Mouse (Mus musculus) adrenal gland, postnatal 25 days (tissue): Measurements from ENCODE around the gene Zfp212. TPM values are rescaled to one million over a fixed set of nuclear protein-coding genes. Genes with fewer than 3 reads are reported as not detected.

ENCODE experiments used
- DNase-seq: peaks from one replicate; pipeline ENCODE4 v3.0.0; 2021; ENCODE audit warnings: mixed read lengths
- long read RNA-seq: library from polyadenylated mRNA; stranded (forward); transcript quantifications from one replicate; pipeline ENCODE4 v2.0.0, GENCODE M21; 2021
- total RNA-seq: library from RNA; stranded (reverse); gene quantifications from 2 replicates; pipeline ENCODE4 v1.2.3, GENCODE M21; 2021

The Zfp212 gene
- 18.9 and 19.2 TPM in 2 replicates for total RNA-seq
- long read RNA-seq, transcript Zfp212-201 (5 exons, 2,801 nt): major isoform, 34 of 56 reads
- long read RNA-seq, partial matches to known transcripts: 3 of 56 reads
- long read RNA-seq, other reads (novel, unspliced or antisense): 19 of 56 reads

DNA sequence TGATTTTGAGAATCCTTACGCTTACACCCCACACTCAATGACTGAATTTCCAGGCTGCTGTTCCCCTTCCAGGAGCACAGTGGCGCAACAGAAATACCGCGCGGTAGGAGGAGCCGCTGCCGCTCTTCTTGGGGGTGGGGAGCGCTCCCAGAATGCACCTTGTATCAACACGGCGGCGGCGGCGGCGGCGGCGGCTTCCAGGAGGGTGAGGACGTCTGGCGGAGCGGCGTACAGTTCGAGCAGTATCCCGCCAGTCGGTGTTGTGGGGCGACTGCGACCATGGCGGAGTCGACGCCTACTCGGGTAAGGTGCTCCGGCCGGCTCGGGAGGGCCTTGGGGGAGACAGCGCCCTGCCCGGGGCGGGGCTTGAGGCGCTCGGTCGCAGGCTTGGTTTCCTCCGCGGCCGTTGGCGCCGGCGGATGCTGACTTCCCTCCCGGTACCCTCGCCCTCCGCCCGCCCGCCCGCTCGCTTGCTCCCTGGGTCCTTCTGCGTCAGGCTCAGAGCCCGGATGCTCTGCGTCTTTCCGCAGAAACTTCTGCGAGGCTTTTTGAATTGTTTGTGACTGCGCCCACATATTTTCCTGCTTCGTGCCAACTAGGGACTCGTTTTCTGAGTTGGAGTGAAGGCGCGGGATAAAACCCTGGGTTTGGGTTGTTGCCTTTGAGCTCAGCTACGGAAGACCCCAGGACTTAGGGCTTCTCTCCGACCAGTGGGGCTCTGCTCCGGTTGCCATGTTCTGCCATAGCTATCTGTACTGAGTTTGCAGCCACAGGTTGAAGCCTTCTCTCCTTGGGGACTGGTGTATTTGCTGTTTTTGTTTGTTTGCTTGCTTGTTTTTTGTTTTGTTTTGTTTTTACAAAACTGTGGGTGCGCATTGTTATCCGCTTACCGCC, at the start of gene Zfp212:
Gene Zfp212 (plus strand): TSS at position 30 of the 894 bp plus-strand sequence.
- peak; percentile 85 for DNase-seq

DNA sequence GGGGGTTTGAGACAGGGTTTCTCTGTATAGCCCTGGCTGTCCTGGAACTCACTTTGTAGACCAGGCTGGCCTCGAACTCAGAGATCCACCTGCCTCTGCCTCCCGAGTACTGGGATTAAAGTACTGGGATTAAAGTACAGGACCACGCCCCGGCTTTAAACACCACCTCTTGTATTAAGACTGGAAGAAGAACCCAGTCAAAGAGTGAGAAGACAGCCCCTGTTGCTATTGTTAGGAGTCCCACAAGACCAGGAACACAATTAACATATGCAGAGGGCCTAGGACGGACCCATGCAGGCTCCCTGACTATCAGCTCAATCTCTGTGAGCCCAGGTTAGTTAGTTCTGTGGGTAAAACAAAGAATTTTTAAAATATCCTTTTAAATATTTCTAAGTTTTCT, 48.0 kb upstream of the Zfp212 start:
- no peak for DNase-seq

DNA sequence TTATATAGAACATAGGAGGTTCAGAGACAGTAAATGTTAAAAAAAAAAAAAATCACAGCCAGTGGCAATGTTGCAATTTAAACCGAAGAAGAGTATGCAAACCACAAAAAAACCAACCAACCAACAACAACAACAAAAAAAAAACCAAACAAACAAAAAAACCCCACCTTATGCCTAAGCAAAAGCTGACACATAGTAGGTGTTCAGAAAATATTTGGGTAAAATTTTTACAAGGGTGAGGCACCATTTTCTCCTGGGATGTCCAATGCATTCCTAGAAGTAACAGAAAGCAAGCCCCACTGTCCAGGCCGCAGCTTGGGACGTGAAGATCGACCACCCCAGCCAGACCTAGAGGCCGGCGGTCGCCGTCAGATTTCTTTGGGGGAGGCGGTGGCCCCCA, 43.2 kb upstream of the Zfp212 start, which contains the start of gene Zfp282:
Gene Zfp282 (plus strand): TSS at position 147 of the 400 bp plus-strand sequence.
- DNase-seq: no peak

DNA sequence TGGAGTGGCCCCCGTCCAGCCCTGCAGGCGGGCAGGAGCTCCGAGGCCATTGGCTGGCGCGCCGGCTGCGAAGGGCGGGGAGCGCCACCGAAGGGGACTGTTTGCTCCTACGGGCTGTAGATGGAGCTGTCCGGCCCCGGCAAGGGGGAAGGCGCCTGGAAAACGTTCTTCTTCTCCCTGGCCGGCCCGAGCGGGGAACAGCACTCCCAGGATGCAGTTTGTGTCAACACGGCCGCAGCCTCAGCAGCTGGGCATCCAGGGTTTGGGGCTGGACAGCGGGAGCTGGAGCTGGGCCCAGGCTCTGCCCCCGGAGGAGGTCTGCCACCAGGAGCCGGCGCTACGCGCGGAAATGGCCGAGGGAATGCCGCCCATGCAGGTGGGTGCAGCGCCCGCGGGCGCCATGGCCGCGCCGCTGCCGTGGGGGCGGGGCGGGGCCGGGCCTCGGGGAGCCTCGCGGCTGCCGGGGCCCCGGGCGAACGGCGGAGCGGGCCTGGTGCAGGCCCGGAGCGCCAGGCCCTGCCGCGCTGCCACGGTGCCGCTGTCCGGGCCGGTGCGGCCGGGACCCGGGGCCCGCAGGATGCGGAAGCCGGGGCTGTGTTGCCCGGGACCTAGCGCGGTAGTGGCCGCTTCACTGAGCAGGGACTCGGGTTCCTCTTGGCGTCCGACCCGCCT, 42.7 kb upstream of the Zfp212 start:
- peak; percentile 92 for DNase-seq

DNA sequence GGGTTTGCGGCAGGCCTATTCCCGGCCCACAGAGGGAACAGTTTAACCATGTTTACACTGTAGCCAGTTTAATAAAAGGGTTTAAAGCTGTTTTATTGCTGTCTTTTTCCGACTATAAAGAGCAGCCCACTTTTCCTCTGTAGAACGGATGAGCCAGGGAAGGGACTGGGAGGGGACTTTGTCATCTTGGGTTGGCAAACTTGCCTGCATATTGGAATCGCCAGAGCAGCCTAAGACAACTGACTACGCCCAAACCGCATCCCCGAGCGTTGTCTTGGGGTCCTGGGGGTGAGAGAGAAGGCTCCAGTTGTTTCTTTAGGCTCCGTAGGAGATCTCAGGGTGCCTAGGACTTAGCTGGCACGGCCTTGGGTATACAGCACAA, 42.2 kb upstream of the Zfp212 start:
- DNase-seq: no peak

DNA sequence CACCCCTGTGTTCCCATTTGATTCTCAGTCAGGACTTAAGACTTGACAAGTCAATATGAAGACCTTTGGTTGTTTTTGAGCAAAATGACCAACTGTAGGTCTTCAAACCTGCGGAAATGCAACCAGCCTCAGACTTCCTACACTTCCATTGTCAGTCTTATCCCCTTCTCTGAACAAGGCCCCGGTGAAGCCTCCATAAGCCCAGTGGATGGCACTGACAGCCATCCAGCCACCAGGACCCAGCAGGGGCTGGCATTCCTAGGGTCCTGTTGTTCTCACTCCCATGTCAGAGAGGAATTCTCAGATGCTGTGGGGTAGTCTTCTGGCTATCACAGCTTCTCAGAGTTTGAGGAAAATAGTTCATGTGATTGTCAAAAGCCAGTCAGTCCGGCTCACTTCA, 41.7 kb upstream of the Zfp212 start:
- DNase-seq: no peak

DNA sequence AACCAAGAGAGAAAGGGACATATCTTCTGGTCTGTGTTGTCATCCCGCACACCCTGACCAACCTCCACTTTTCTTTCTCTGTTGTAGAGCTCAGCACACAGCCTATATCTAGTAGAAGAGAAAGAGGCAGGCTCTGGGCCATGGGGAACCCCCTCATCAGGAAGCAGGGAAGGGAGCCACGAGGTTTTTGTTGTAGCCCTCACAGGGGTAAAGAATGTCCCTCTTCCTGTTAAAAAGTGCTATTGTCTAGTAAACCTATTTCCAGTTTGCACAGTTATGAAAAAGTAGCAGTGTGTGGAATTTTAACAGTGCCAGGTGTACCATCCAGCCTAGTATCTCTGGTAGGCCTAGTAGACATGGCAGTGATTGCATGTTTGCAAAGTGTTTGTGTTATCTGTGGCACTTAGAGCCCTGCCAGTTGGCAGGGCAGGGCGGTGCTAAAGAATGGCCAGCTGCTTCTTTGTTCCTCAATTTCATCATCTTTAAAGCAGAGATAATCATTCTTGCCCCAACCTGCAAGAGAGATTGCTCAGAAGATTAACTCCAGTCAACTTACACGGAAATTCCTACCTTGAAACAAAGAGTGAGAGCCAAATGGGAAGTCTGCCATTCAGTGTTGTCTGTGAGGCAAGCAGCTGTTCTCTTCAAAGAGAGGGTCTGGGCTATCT, 41.1 kb upstream of the Zfp212 start:
- no peak for DNase-seq

DNA sequence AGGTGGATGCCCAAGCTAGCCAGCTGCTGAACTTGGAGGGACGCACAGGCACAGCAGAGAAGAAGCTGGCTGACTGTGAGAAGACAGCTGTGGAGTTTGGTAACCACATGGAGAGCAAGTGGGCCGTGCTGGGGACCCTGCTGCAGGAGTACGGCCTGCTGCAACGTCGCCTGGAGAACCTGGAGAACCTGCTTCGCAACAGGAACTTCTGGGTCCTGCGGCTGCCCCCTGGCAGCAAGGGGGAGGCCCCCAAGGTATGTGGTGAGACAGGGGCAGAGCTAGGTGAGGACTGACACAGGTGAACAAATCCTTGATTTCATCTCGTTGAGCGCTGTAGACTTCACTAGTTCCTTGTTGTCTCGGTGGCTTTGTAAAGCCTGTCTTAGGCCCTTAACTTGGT, 40.1 kb upstream of the Zfp212 start:
- no peak for DNase-seq

DNA sequence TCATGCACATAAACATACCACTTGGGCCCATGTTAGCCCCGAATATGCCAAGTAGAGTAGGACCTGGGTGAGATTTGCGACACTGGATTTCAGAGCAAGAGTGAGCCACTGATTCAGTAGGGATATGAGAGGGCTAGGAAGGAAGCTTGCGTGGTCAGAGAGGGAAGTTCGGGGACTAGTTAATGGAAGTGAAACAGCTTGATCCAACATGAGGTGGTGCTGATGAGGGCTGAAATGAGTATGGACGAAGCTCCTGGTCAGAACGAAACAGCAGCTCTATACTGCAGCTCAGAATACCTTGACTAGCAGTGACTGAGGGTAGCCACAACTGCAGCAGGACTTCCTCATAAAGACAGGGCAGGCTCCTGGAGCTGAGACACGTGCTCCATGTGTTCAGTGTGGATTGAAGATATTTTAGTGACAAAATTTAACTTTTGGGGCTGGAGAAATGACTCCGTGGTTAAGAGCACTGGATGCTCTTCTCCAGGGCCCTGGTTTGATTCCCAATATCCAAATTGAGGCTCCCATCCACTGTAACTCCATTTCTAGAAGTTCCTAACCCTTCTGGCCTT, 31.4 kb upstream of the Zfp212 start:
- no peak for DNase-seq

DNA sequence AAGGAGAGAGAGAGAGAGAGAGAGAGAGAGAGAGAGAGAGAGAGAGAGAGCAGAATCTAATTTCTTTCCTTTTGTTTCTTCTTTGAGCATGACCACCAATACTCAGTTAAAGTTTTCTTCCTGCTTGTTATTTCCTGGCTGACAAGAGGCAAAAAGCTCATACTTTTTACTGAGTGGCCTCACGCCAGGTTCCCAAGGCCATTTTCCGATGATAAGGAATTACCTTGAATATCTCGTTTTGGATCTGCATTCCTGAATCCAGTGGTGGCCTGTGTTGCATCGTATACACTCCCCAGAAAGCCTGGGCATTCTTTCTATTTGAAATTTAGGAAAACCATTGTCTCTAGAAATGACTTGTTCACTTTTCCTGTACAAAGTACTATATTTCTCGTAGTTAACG, 20.9 kb upstream of the Zfp212 start:
- DNase-seq: peak; percentile 47

DNA sequence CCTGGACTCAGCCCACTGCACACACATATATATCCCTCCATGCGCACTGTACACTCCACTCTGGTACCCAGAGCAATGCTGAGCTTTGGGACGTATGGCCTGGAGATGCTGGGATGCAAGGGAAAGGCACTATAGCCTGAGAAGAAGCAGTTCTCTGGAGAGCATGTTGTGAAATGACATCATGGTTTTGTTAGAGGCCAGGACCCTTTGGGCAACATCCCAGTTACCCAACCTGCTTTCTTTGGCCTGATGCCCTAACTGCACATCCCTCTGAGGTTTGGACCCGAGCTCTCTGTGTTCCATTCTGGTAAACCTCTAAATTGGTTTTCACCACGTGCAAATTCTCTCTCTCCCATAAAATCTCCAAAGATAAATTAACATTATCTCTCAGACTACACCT, 16.7 kb upstream of the Zfp212 start:
- no peak for DNase-seq

DNA sequence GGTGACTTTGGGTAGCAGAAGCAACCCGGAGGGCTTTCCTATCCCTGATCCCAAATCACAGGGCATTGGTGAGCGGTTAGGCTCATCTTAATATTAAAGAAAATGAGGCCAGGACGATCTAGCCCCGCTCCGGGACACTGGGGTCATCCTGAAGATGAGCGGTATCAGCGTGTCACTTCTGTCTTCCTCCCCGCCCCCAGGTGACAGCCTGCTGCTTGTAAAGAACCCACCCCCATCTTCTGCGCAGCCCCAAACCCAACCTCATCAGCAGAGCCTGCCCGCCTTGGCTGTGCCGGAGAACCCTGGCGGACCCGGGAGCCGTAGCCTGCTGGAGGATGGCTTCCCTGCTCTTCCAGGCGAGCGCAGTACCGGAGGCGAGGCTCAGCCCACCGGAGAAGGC, 15.9 kb upstream of the Zfp212 start:
- DNase-seq: no peak

DNA sequence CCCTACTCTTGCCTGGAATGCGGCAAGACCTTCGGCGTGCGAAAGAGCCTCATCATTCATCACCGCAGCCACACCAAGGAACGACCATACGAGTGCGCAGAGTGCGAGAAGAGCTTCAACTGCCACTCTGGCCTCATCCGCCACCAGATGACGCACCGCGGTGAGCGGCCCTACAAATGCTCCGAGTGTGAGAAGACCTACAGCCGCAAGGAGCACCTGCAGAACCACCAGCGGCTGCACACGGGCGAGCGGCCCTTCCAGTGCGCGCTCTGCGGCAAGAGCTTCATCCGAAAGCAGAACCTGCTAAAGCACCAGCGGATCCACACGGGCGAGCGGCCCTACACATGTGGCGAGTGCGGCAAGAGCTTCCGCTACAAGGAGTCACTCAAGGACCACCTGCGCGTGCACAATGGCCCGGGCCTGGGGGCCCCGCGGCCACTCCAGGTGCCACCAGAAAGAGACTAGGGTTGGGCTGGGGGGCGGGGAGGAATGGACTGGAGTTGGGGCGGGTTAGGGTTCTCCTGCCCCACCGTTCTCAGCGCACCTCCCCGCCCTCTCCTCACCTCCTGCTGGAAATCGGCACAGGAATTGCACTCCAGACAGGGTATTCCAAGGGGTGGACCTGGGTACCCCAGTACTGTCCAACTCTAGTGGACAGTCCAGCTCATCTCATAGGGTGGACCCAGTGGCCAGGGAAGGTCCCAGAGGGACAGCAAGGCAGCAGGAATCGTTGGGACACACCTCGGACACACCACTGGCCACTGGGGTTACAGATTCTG, 15.2 kb upstream of the Zfp212 start:
- DNase-seq: no peak

DNA sequence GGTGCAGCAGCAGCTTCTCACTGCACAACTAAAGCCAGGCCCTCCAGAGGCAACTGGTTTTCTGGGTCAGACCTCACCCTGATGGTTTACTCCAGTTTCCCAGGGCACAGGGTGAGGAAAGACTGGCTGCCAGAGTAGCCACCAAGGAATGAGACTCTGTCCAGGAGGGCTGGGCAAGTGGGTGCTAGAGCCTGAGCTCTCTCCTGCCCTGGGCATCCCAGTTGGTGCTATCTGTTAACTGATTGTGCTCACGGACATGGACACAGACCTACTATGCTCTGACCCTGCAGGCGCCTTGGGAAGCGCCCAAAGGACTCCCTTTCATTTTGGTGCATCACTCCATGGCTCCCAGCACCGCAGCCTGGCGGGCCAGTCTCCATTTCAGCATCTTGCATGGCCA, 13.9 kb upstream of the Zfp212 start:
- DNase-seq: no peak

DNA sequence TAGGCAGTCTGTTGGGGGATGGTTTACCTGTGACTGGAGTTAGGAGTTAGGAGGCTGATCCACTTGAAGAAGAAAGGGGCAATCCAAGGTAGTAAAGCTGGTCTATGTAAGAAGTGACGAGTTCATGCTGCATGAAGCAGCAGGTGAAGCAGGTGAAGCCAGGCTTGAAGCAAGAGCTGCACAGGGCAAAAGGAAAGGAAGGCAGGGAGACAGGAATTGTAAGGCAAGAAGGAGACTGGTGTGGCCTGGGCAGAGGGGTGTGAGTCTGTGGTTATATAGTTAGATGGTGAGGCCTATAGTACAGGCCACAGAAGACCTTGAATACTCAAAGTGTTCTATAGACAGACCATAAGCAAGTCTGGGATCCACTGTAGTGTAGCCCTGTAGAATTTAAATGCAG, 11.3 kb upstream of the Zfp212 start:
- no peak for DNase-seq

DNA sequence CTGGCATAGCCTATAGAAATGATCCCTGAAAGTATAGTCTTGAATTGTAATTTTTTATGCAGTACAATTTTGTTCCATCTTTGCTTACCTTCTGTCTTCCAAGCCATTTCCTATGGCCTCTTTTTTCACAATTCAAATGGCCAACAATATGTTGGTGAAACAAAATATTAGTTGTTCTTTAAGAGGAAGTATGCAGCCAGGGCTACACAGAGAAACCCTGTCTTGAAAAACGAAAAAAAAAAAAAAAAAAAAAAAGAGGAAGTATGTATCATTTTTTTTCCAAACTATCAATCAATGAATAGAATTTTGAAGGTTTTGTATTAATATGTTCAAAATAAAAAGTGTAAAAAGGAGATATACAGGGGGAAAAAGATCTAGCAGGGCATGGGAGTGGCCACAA, 8.6 kb upstream of the Zfp212 start:
- no peak for DNase-seq

DNA sequence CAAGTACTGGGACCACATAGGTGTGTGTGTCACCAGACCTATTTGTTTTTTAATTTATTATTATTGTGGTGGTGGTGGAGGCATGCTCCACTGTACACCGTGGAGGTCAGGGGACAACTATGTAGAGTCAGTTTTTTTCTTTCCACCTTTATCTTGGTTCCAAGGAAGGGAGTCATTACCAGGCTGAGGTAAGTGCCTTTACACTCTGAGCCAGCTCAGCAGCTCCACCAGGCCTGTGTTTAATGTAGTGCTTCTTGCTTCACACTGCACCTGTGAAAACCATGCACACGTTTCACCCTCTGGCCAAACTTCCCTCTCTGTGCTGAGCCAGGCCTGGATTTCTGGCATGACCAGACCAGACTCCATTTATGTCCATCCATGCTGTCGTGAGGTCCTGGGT, 7.3 kb upstream of the Zfp212 start:
- DNase-seq: no peak

DNA sequence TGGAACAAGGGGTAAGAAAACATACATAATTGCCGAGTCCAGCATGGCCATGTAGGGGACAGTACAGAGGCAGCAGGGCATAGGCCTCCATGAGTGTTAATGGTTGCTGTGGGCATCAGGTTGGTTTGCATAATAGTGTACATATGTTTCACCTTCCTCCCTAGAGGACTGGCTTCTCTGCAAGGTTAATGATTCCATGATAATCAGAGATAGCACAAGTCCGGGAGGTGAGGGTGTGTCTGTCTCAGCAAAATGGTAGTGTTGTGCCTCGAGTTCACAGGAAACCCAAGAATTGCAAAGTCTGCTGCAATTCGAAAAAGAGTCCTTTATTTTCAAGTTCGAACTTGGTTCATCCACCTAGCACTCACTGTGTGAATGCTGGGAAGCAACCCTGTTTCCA, 3.2 kb upstream of the Zfp212 start:
- DNase-seq: no peak

DNA sequence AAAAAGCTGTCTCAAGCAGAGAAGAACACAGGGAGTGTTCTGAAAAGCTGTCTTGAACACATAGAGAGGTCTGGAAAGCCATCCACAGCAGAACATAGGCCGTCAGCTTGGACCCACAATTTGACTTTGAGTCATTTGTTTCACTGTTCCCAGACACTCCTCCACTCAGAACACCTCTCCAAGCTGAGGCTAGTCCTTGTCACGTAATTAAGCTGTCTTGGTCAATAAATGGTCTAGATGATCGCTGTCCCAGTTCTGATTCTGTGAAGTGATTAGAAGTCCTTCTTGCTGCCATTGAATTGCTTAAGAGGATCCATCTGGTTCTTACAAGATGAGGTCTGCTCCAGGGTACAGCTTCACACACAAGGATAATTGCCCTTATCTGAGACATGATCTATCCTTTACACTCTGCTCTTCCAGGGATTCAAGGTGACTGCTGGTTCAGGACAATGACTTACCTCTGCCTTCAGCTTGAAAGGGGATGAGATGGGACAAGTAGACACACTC, 1.5 kb upstream of the Zfp212 start:
- DNase-seq: no peak

DNA sequence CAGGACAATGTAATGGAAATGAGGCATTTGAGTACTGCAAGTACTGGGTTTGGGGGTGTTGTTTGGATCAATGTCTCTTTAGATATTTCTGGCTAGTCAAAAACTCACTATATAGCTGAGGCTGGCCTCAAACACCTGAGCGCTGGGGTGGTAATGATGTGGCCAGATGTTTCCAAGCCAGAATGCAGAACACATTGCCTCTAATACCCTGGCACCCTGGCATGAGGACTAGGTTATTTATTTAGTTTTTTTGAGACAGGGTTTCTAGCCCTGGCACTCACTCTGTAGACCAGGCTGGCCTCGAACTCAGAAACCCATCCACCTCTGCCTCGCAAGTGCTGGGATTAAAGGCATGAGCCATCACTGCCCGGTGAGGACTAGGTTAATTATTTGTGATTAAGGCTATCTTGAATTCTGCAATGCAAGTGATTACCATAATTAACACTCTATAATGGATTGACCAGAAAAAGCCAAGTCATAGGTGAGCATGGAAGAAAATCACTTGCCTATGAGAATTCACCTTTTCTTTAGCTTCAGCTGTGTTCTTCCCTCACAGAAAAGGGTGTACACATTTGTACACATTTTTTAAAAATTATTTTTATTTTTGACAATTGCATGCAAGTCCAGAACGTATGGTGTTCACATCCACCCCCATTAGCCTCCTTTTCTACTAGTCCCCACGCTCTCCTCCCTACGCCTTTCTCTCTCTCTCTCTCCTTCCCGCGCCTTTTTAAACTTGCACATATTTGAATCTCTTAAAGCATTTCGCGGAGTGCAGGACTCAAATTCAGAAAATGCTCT, 430 bp upstream of the Zfp212 start:
- DNase-seq: no peak

DNA sequence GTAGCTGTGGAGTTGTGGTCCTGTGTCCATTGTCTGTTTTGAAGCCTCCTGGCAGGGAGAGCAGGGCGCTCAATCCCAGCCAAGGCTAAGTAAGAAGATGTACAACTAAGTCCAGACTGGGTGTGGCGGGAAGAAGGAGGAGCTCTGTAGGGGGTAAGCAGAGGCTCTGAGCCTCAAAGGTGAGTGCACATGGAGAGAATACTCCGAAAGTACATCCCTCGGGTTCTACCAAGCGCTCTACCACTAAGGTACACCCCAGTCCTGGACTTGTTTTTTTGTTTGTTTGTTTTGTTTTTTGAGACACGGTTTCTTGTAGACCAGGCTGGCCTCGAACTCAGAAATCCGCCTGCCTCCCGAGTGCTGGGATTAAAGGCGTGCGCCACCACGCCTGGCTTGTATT, 22.2 kb downstream of the Zfp212 start:
- DNase-seq: no peak
